Mouse (Mus musculus) CH12.LX (cell line): ENCODE data around the gene Map4k1. TPM values are rescaled to one million over a fixed set of nuclear protein-coding genes. Genes with fewer than 3 reads are reported as not detected.

Source experiments
- DNase-seq: peaks from one replicate; pipeline ENCODE4 v3.0.0-alpha.2; 2013; ENCODE audit errors: extremely low read depth
- H3K27ac ChIP-seq: 2 replicates; pipeline ENCODE4 v1.5.1; 2012; ENCODE audit warnings: low read depth, mild to moderate bottlenecking, control low read depth, moderate library complexity; ENCODE audit not compliant: insufficient read depth
- H3K27me3 ChIP-seq: replicated peaks from 2 replicates; pipeline ENCODE3; 2012; ENCODE audit warnings: inconsistent platforms
- H3K36me3 ChIP-seq, 2 experiments: replicated peaks in 1 of 2; 2 replicates each; pipeline versions ENCODE3 to v1.6.1; 2012; ENCODE audit warnings: inconsistent platforms in 1 of 2, low read length in 1 of 2, mild to moderate bottlenecking in 1 of 2, mixed read lengths in 1 of 2, moderate library complexity in 1 of 2; ENCODE audit not compliant: control insufficient read depth in 1 of 2, insufficient read depth in 1 of 2
- H3K4me1 ChIP-seq, 2 experiments: 2 replicates each; pipeline ENCODE4 v1.6.1; 2012; ENCODE audit warnings: inconsistent platforms in 1 of 2, moderate library complexity in 1 of 2; ENCODE audit not compliant: insufficient read depth in 2 of 2, control insufficient read depth in 1 of 2
- H3K4me2 ChIP-seq: 2 replicates; pipeline ENCODE4 v1.6.1; 2012; ENCODE audit warnings: low read depth, mild to moderate bottlenecking, control low read depth; ENCODE audit not compliant: poor library complexity, insufficient read depth, severe bottlenecking
- H3K4me3 ChIP-seq, 3 experiments: fragments of 150-350 bp in 1 of 3; sonication (generic) in 1 of 3; replicated peaks in 1 of 3; 2 replicates each; pipeline versions ENCODE3 to v1.5.1; 2011 to 2012; ENCODE audit warnings: low read depth in 2 of 3, low read length in 2 of 3, mild to moderate bottlenecking in 2 of 3, moderate library complexity in 2 of 3, control low read depth in 1 of 3, improper control_type of control experiment in 1 of 3, inconsistent platforms in 1 of 3, mixed read lengths in 1 of 3; ENCODE audit not compliant: poor library complexity in 1 of 3
- H3K79me2 ChIP-seq: replicated peaks from 2 replicates; pipeline ENCODE4 v1.6.1; 2012; ENCODE audit warnings: mild to moderate bottlenecking, moderate library complexity; ENCODE audit not compliant: control insufficient read depth, poor library complexity, insufficient read depth, severe bottlenecking; ENCODE audit errors: extremely low read depth
- H3K9ac ChIP-seq: 2 replicates; pipeline ENCODE4 v1.6.1; 2012; ENCODE audit warnings: low read depth, mild to moderate bottlenecking, control low read depth, moderate library complexity; ENCODE audit not compliant: insufficient read depth
- H3K9me3 ChIP-seq: replicated peaks from 2 replicates; pipeline ENCODE3; 2012; ENCODE audit warnings: low read length, inconsistent platforms, mixed read lengths
- CTCF ChIP-seq, 2 experiments: IDR thresholded peaks in 1 of 2; conservative IDR thresholded peaks in 1 of 2; 2 replicates each; pipeline ENCODE4 v1.5.1; 2011 to 2012; ENCODE audit warnings: low read depth in 2 of 2, low read length in 2 of 2, improper control_type of control experiment in 1 of 2, inconsistent platforms in 1 of 2, mild to moderate bottlenecking in 1 of 2, moderate library complexity in 1 of 2
- ETS1 ChIP-seq: conservative IDR thresholded peaks from 2 replicates; pipeline ENCODE4 v1.6.1; 2012; ENCODE audit warnings: low read depth, mild to moderate bottlenecking, inconsistent platforms, low read length, improper control_type of control experiment, moderate library complexity
- HCFC1 ChIP-seq: IDR thresholded peaks from 2 replicates; pipeline ENCODE4 v1.6.1; 2012; ENCODE audit warnings: low read depth, mild to moderate bottlenecking, inconsistent platforms, low read length, improper control_type of control experiment
- JUND ChIP-seq: conservative IDR thresholded peaks from 2 replicates; pipeline ENCODE4 v1.6.1; 2011; ENCODE audit warnings: low read depth, low read length, improper control_type of control experiment
- NELFE ChIP-seq: IDR thresholded peaks from 2 replicates; pipeline ENCODE4 v1.6.1; 2011; ENCODE audit warnings: low read depth, low read length, improper control_type of control experiment
- POLR2A ChIP-seq: IDR thresholded peaks from 2 replicates; pipeline ENCODE4 v1.6.1; 2011; ENCODE audit warnings: low read depth, mild to moderate bottlenecking, improper control_type of control experiment, low read length
- RAD21 ChIP-seq: IDR thresholded peaks from 2 replicates; pipeline ENCODE4 v1.6.1; 2011; ENCODE audit warnings: low read depth, mild to moderate bottlenecking, low read length, improper control_type of control experiment, moderate library complexity
- RCOR1 ChIP-seq: conservative IDR thresholded peaks from 2 replicates; pipeline ENCODE4 v1.6.1; 2012; ENCODE audit warnings: low read depth, mild to moderate bottlenecking, inconsistent platforms, low read length, improper control_type of control experiment
- SIN3A ChIP-seq: IDR thresholded peaks from 2 replicates; pipeline ENCODE4 v1.6.1; 2012; ENCODE audit warnings: low read length, improper control_type of control experiment, inconsistent platforms
- SMC3 ChIP-seq: IDR thresholded peaks from 2 replicates; pipeline ENCODE4 v1.6.1; 2011; ENCODE audit warnings: low read depth, low read length, improper control_type of control experiment
- TBP ChIP-seq: conservative IDR thresholded peaks from 2 replicates; pipeline ENCODE4 v1.6.1; 2011; ENCODE audit warnings: low read depth, low read length, improper control_type of control experiment
- TCF12 ChIP-seq: IDR thresholded peaks from 2 replicates; pipeline ENCODE4 v1.6.1; 2014; ENCODE audit warnings: low read depth, mild to moderate bottlenecking, inconsistent platforms, low read length, improper control_type of control experiment
- ZC3H11A ChIP-seq: IDR thresholded peaks from 2 replicates; pipeline ENCODE4 v1.6.1; 2012; ENCODE audit warnings: low read depth, mild to moderate bottlenecking, inconsistent platforms, low read length, improper control_type of control experiment
- ZMIZ1 ChIP-seq: IDR thresholded peaks from 2 replicates; pipeline ENCODE4 v1.6.1; 2012; ENCODE audit warnings: low read depth, mild to moderate bottlenecking, inconsistent platforms, low read length, improper control_type of control experiment
- ZNF384 ChIP-seq: IDR thresholded peaks from 2 replicates; pipeline ENCODE4 v1.6.1; 2012; ENCODE audit warnings: low read depth, low read length, improper control_type of control experiment, inconsistent platforms
- dilution Hi-C: fragments of 300-500 bp; cut with MboI; formaldehyde crosslinking; loops from 2 replicates; pipeline ENCODE4 v1.14.3; 2020; ENCODE audit warnings: low sequenced_read_pairs; ENCODE audit not compliant: extremely low pct_unique_long_range_greater_than_20kb, extremely low pct_ligation_motif_present
- in situ Hi-C: fragments of 300-500 bp; cut with MboI; formaldehyde crosslinking; loops from 3 replicates; pipeline ENCODE4 v1.14.3; 2019; ENCODE audit warnings: low sequenced_read_pairs, low pct_ligation_motif_present, low pct_unique_long_range_greater_than_20kb, mixed read lengths
- polyA plus RNA-seq: library from polyadenylated mRNA; unstranded; fragments of >175 nt; gene quantifications from 2 replicates; pipeline ENCODE4 v1.2.1, GENCODE M21; 2012; ENCODE audit warnings: low read depth; ENCODE audit not compliant: insufficient read length
- total RNA-seq, 2 experiments: library from RNA; depleted of rRNA; stranded (reverse); fragments of 300-350 nt in 1 of 2; fragments of >200 nt in 1 of 2; gene quantifications; 2 replicates each; pipeline ENCODE4 v1.2.3; 2012 to 2014

Gene Map4k1
- total and polyA plus RNA-seq, 3 experiments, result 114 to 395 (median 183) TPM

DNA sequence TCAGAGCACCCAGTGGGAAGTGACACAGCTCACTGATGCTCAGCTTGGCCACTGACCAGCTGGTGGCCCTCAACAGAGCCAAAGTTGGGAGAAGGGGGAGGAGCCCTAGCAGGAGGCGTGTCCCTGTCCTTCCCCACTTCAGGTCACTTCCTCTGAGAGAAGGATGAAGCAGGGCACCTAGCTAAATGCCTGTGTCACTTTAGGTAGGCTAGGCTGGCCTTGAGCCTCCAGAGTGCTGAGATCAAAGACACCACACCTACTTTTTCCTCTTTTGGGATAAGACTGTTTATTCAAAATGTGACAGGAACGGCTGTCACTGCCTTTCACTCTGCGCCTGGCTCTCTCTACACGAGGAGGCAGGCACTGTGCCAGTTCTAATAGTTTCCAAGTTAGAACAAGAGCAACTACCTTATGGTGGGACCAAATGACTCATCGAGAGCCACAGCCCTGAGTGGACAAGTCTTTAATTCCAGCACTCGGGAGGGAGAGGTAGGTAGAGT lies 10.0 kb upstream of the Map4k1 start:
- no peak for DNase-seq
- H3K4me1 ChIP-seq, result peaks cover 6 to 34% of the 10 kb centered on the region in 2 experiments
- H3K79me2 ChIP-seq, result no peaks in the 10 kb centered on the region
- no peak overlapping the region for H3K4me2 ChIP-seq
- TF ChIP-seq POLR2A (peak; percentile 10; the same call in 1 of the 2 replicates), RCOR1 (no peak)
- no peak overlapping the region for H3K27ac ChIP-seq
- dilution Hi-C loops (no loop called here), in situ Hi-C loops (no loop called here)
- H3K27me3 ChIP-seq, result no peaks in the 10 kb centered on the region
- no peaks in the 10 kb centered on the region for H3K9me3 ChIP-seq
- peaks cover 47 to 76% of the 10 kb centered on the region in 2 experiments for H3K36me3 ChIP-seq
- H3K9ac ChIP-seq, result no peak overlapping the region
- no peak overlapping the region for H3K4me3 ChIP-seq

- no peak overlapping the region for H3K4me2 ChIP-seq
- H3K4me3 ChIP-seq, result no peak overlapping the region
- dilution Hi-C loops, result no loop called here
- peak; percentile 88 for DNase-seq
- TF ChIP-seq JUND, result no peak
- TF ChIP-seq ZMIZ1, result no peak
- 0 out of 2 replicates have a peak, but pooled peaks have one; percentile 34 for TF ChIP-seq SIN3A
- TF ChIP-seq ZNF384, result peak; percentile 98
- TF ChIP-seq TCF12, result peak; percentile 30; the same call in 1 of the 2 replicates
- peak; percentile 96 for TF ChIP-seq SMC3
- peak; percentile 75 to 94 for TF ChIP-seq CTCF (conservative IDR thresholded peaks at IDR 0.05 in 1 of 2, IDR thresholded peaks at IDR 0.05 in 1 of 2; ENCODE audit: low read depth in 2 of 2, low read length in 2 of 2)
- TF ChIP-seq HCFC1, result 0 out of 2 replicates have a peak, but pooled peaks have one; percentile 33
- TF ChIP-seq NELFE, result no peak
- TF ChIP-seq ZC3H11A, result peak; percentile 66
- TF ChIP-seq TBP, result no peak
- peak; percentile 81 for TF ChIP-seq RAD21
- 0 out of 2 replicates have a peak, but pooled peaks have one; percentile 37 for TF ChIP-seq POLR2A
- no peak for TF ChIP-seq ETS1
- in situ Hi-C loops, result no loop called here
- no peaks in the 10 kb centered on the region for H3K9me3 ChIP-seq
- no peaks in the 10 kb centered on the region for H3K79me2 ChIP-seq
- H3K27me3 ChIP-seq, result no peaks in the 10 kb centered on the region
- H3K9ac ChIP-seq, result no peak overlapping the region
- H3K36me3 ChIP-seq, result peaks cover 54 to 83% of the 10 kb centered on the region in 2 experiments
- no peak overlapping the region for H3K27ac ChIP-seq
- peaks cover 4 to 31% of the 10 kb centered on the region in 2 experiments for H3K4me1 ChIP-seq
Observed at GRCm38 (mm10) chr7:28972542-28972985, 9.3 kb upstream of the Map4k1 start.
